Mouse (Mus musculus) MEL (cell line): ENCODE measurements around the gene Syn3. TPM values are rescaled to one million over a fixed set of nuclear protein-coding genes. Genes with fewer than 3 reads are reported as not detected.

Experiments used
- DNase-seq: peaks from one replicate; pipeline ENCODE4 v3.0.0; 2011; ENCODE audit warnings: low read depth, low spot score
- H3K27ac ChIP-seq: 2 replicates; pipeline ENCODE4 v1.5.1; 2012; ENCODE audit warnings: low read depth, mild to moderate bottlenecking, control low read depth, low read length, moderate library complexity; ENCODE audit not compliant: control insufficient read depth
- H3K27me3 ChIP-seq, 2 experiments: fragments of 150-350 bp in 1 of 2; sonication (generic) in 1 of 2; 2 replicates each; pipeline ENCODE4 v1.6.1; 2012; ENCODE audit warnings: low read length in 2 of 2, mild to moderate bottlenecking in 2 of 2, improper control_type of control experiment in 1 of 2, moderate library complexity in 1 of 2; ENCODE audit not compliant: insufficient read depth in 2 of 2, control insufficient read depth in 1 of 2
- H3K36me3 ChIP-seq, 2 experiments: 2 replicates each; pipeline ENCODE4 v1.6.1; 2012 to 2014; ENCODE audit warnings: low read length in 2 of 2, improper control_type of control experiment in 1 of 2, inconsistent platforms in 1 of 2, mild to moderate bottlenecking in 1 of 2; ENCODE audit not compliant: insufficient read depth in 2 of 2, control insufficient read depth in 1 of 2
- H3K4me1 ChIP-seq, 2 experiments: fragments of 150-350 bp in 1 of 2; sonication (generic) in 1 of 2; 2 replicates each; pipeline ENCODE4 v1.6.1; 2012; ENCODE audit warnings: low read length in 2 of 2, improper control_type of control experiment in 1 of 2, mild to moderate bottlenecking in 1 of 2; ENCODE audit not compliant: insufficient read depth in 2 of 2, control insufficient read depth in 1 of 2
- H3K4me3 ChIP-seq, 2 experiments: fragments of 150-350 bp in 1 of 2; sonication (generic) in 1 of 2; 2 replicates each; pipeline ENCODE4 v1.5.1; 2012; ENCODE audit warnings: low read depth in 2 of 2, low read length in 2 of 2, mild to moderate bottlenecking in 2 of 2, moderate library complexity in 2 of 2, control low read depth in 1 of 2, improper control_type of control experiment in 1 of 2; ENCODE audit not compliant: control insufficient read depth in 1 of 2, insufficient read depth in 1 of 2
- H3K79me2 ChIP-seq: 2 replicates; pipeline ENCODE4 v1.6.1; 2012; ENCODE audit warnings: mild to moderate bottlenecking, low read length, moderate library complexity; ENCODE audit not compliant: control insufficient read depth, poor library complexity, insufficient read depth
- H3K9ac ChIP-seq: 2 replicates; pipeline ENCODE4 v1.6.1; 2012; ENCODE audit warnings: low read depth, mild to moderate bottlenecking, control low read depth, low read length, moderate library complexity; ENCODE audit not compliant: control insufficient read depth, poor library complexity, severe bottlenecking
- H3K9me3 ChIP-seq: fragments of 150-350 bp; sonication (generic); replicated peaks from 2 replicates; pipeline ENCODE4 v1.6.1; 2012; ENCODE audit warnings: mild to moderate bottlenecking, low read length, improper control_type of control experiment, moderate library complexity; ENCODE audit not compliant: insufficient read depth
- BHLHE40 ChIP-seq: IDR thresholded peaks from 2 replicates; pipeline ENCODE4 v1.6.1; 2012; ENCODE audit warnings: low read depth, mild to moderate bottlenecking, inconsistent platforms, low read length, improper control_type of control experiment, borderline replicate concordance
- CHD1 ChIP-seq: IDR thresholded peaks from 2 replicates; pipeline ENCODE4 v1.6.1; 2012; ENCODE audit warnings: low read depth, mild to moderate bottlenecking, inconsistent platforms, low read length, improper control_type of control experiment
- CHD2 ChIP-seq: IDR thresholded peaks from 2 replicates; pipeline ENCODE4 v1.6.1; 2011; ENCODE audit warnings: low read length, improper control_type of control experiment
- E2F4 ChIP-seq: IDR thresholded peaks from 2 replicates; pipeline ENCODE4 v1.6.1; 2011; ENCODE audit warnings: low read depth, low read length, improper control_type of control experiment, borderline replicate concordance
- GATA1 ChIP-seq: IDR thresholded peaks from 2 replicates; pipeline ENCODE4 v1.6.1; 2011; ENCODE audit warnings: low read depth, low read length, improper control_type of control experiment
- HCFC1 ChIP-seq: IDR thresholded peaks from 2 replicates; pipeline ENCODE4 v1.6.1; 2012; ENCODE audit warnings: low read depth, mild to moderate bottlenecking, inconsistent platforms, low read length, improper control_type of control experiment, moderate library complexity
- KAT2A ChIP-seq: conservative IDR thresholded peaks from 2 replicates; pipeline ENCODE4 v1.6.1; 2012; ENCODE audit warnings: low read depth, low read length, improper control_type of control experiment, inconsistent platforms
- MAFK ChIP-seq: IDR thresholded peaks from 2 replicates; pipeline ENCODE4 v1.6.1; 2011; ENCODE audit warnings: low read depth, mild to moderate bottlenecking, low read length, improper control_type of control experiment, borderline replicate concordance
- MAZ ChIP-seq: IDR thresholded peaks from 2 replicates; pipeline ENCODE4 v1.6.1; 2012; ENCODE audit warnings: low read depth, mild to moderate bottlenecking, inconsistent platforms, low read length, improper control_type of control experiment
- MEF2A ChIP-seq: IDR thresholded peaks from 2 replicates; pipeline ENCODE4 v1.6.1; 2014; ENCODE audit warnings: low read depth, mild to moderate bottlenecking, inconsistent platforms, low read length, improper control_type of control experiment; ENCODE audit not compliant: poor library complexity, insufficient replicate concordance, severe bottlenecking; ENCODE audit errors: extremely low read depth
- MYC ChIP-seq: IDR thresholded peaks from 2 replicates; pipeline ENCODE4 v1.6.1; 2011; ENCODE audit warnings: low read depth, mild to moderate bottlenecking, low read length, improper control_type of control experiment, moderate library complexity
- NELFE ChIP-seq: IDR thresholded peaks from 2 replicates; pipeline ENCODE4 v1.6.1; 2011; ENCODE audit warnings: low read depth, low read length, improper control_type of control experiment
- POLR2A ChIP-seq, 2 experiments: IDR thresholded peaks; 2 replicates each; pipeline ENCODE4 v1.6.1; 2011 to 2012; ENCODE audit warnings: low read length in 2 of 2, mild to moderate bottlenecking in 2 of 2, control low read depth in 1 of 2, improper control_type of control experiment in 1 of 2, low read depth in 1 of 2, moderate library complexity in 1 of 2; ENCODE audit not compliant: control insufficient read depth in 1 of 2, insufficient read depth in 1 of 2, poor library complexity in 1 of 2
- POLR2AphosphoS2 ChIP-seq: IDR thresholded peaks from 2 replicates; pipeline ENCODE4 v1.6.1; 2011; ENCODE audit warnings: low read length, improper control_type of control experiment
- POLR2AphosphoS5 ChIP-seq: IDR thresholded peaks from 2 replicates; pipeline ENCODE4 v1.6.1; 2012; ENCODE audit warnings: low read depth, borderline replicate concordance, mild to moderate bottlenecking, inconsistent platforms, low read length, moderate library complexity, mixed read lengths
- RAD21 ChIP-seq: IDR thresholded peaks from 2 replicates; pipeline ENCODE4 v1.6.1; 2011; ENCODE audit warnings: mild to moderate bottlenecking, low read depth, low read length, improper control_type of control experiment
- RCOR1 ChIP-seq: IDR thresholded peaks from 2 replicates; pipeline ENCODE4 v1.6.1; 2012; ENCODE audit warnings: low read depth, mild to moderate bottlenecking, inconsistent platforms, low read length, improper control_type of control experiment
- SIN3A ChIP-seq: IDR thresholded peaks from 2 replicates; pipeline ENCODE4 v1.6.1; 2012; ENCODE audit warnings: low read length, improper control_type of control experiment, inconsistent platforms
- SMC3 ChIP-seq: IDR thresholded peaks from 2 replicates; pipeline ENCODE4 v1.6.1; 2011; ENCODE audit warnings: low read depth, low read length, improper control_type of control experiment
- TBP ChIP-seq: IDR thresholded peaks from 2 replicates; pipeline ENCODE4 v1.8.0; 2011; ENCODE audit warnings: low read depth, low read length, improper control_type of control experiment
- TCF12 ChIP-seq: IDR thresholded peaks from 2 replicates; pipeline ENCODE4 v1.6.1; 2014; ENCODE audit warnings: low read depth, mild to moderate bottlenecking, inconsistent platforms, low read length, improper control_type of control experiment, moderate library complexity
- UBTF ChIP-seq: IDR thresholded peaks from 2 replicates; pipeline ENCODE4 v1.6.1; 2012; ENCODE audit warnings: low read depth, mild to moderate bottlenecking, inconsistent platforms, low read length, improper control_type of control experiment, moderate library complexity, borderline replicate concordance; ENCODE audit not compliant: insufficient read depth
- USF2 ChIP-seq, 2 experiments: IDR thresholded peaks; 2 replicates each; pipeline ENCODE4 v1.6.1; 2011 to 2012; ENCODE audit warnings: improper control_type of control experiment in 2 of 2, low read length in 2 of 2, borderline replicate concordance in 1 of 2, inconsistent platforms in 1 of 2, low read depth in 1 of 2, mild to moderate bottlenecking in 1 of 2; ENCODE audit not compliant: insufficient read depth in 1 of 2
- ZC3H11A ChIP-seq: IDR thresholded peaks from 2 replicates; pipeline ENCODE4 v1.6.1; 2012; ENCODE audit warnings: low read depth, mild to moderate bottlenecking, inconsistent platforms, low read length, improper control_type of control experiment
- ZMIZ1 ChIP-seq: IDR thresholded peaks from 2 replicates; pipeline ENCODE4 v1.6.1; 2012; ENCODE audit warnings: low read depth, mild to moderate bottlenecking, inconsistent platforms, low read length, improper control_type of control experiment, moderate library complexity
- ZNF384 ChIP-seq: IDR thresholded peaks from 2 replicates; pipeline ENCODE4 v1.6.1; 2012; ENCODE audit warnings: low read depth, mild to moderate bottlenecking, inconsistent platforms, low read length, improper control_type of control experiment
- polyA plus RNA-seq, 2 experiments: library from polyadenylated mRNA; stranded (reverse) in 1 of 2; unstranded in 1 of 2; fragments of >175 nt in 1 of 2; fragments of >200 nt in 1 of 2; gene quantifications; 2 replicates each; pipeline versions ENCODE4 v1.2.1 to v1.2.4; 2012; ENCODE audit warnings: low replicate concordance in 2 of 2, low read depth in 1 of 2; ENCODE audit not compliant: insufficient read length in 2 of 2, insufficient read depth in 1 of 2, missing spikeins in 1 of 2
- total RNA-seq: library from RNA; depleted of rRNA; stranded (reverse); fragments of 300-350 nt; gene quantifications from 2 replicates; pipeline ENCODE4 v1.2.3, GENCODE M21; 2012

Syn3 gene
- total and polyA plus RNA-seq, 3 experiments = 0.06 TPM; not detected in 2

- H3K4me1 ChIP-seq = no peaks in the 10 kb centered on the region
- no peaks in the 10 kb centered on the region for H3K79me2 ChIP-seq
- H3K27me3 ChIP-seq = no peaks in the 10 kb centered on the region
- no peaks in the 10 kb centered on the region for H3K9me3 ChIP-seq
- no peaks in the 10 kb centered on the region for H3K36me3 ChIP-seq
- DNase-seq = no peak
- H3K9ac ChIP-seq = no peak overlapping the region
- TF ChIP-seq SMC3 = no peak
- no peak for TF ChIP-seq SIN3A
- no peak for TF ChIP-seq TBP
- TF ChIP-seq NELFE = no peak
- no peak for TF ChIP-seq POLR2A (IDR thresholded peaks at IDR 0.05; ENCODE audit: control insufficient read depth in 1 of 2, insufficient read depth in 1 of 2, low read depth in 1 of 2, low read length in 2 of 2, poor library complexity in 1 of 2)
- TF ChIP-seq RAD21 = no peak
- no peak for TF ChIP-seq KAT2A
- no peak for TF ChIP-seq CHD1
- TF ChIP-seq ZMIZ1 = no peak
- no peak for TF ChIP-seq MYC
- no peak for TF ChIP-seq ZC3H11A
- TF ChIP-seq E2F4 = no peak
- no peak for TF ChIP-seq POLR2AphosphoS5
- TF ChIP-seq ZNF384 = no peak
- TF ChIP-seq USF2 (IDR thresholded peaks at IDR 0.05; ENCODE audit: borderline replicate concordance in 1 of 2, insufficient read depth in 1 of 2, low read depth in 1 of 2, low read length in 2 of 2) = no peak
- no peak for TF ChIP-seq BHLHE40
- TF ChIP-seq MAZ = no peak
- no peak for TF ChIP-seq RCOR1
- no peak for TF ChIP-seq TCF12
- no peak for TF ChIP-seq GATA1
- TF ChIP-seq, all 39 proteins: peak for 0
- no peak overlapping the region for H3K4me3 ChIP-seq
- no peak overlapping the region for H3K27ac ChIP-seq
These were observed 10.2 kb downstream of the Syn3 start for GRCm38 (mm10) chr10:86488544-86488943.

- Histone ChIP-seq H3K27me3 (no peaks in the 10 kb centered on the region), H3K4me1 (no peaks in the 10 kb centered on the region), H3K79me2 (no peaks in the 10 kb centered on the region), H3K27ac (no peak overlapping the region), H3K4me3 (no peak overlapping the region), H3K9ac (no peak overlapping the region), H3K9me3 (no peaks in the 10 kb centered on the region), H3K36me3 (no peaks in the 10 kb centered on the region)
- TF ChIP-seq UBTF (no peak), MEF2A (no peak), USF2 (IDR thresholded peaks at IDR 0.05; ENCODE audit: borderline replicate concordance in 1 of 2, insufficient read depth in 1 of 2, low read depth in 1 of 2, low read length in 2 of 2) (no peak), SMC3 (no peak), MAZ (no peak), HCFC1 (no peak), POLR2AphosphoS5 (no peak), ZMIZ1 (no peak), POLR2AphosphoS2 (no peak), MAFK (no peak), CHD2 (no peak), BHLHE40 (no peak), ZNF384 (no peak), ZC3H11A (no peak), KAT2A (no peak)
- no peak for DNase-seq
These were observed 12.7 kb downstream of the Syn3 start for GRCm38 (mm10) chr10:86485971-86486370.
